Mouse (Mus musculus): ENCODE data around the gene Baiap2. TPM values are rescaled to one million over a fixed set of nuclear protein-coding genes. Genes with fewer than 3 reads are reported as not detected.

Baiap2 gene
- polyA plus RNA-seq, 1 experiment from 2014 or later: 9.8 TPM

- Histone ChIP-seq H3K27ac (ENCODE audit: low read depth, low read length) (no peak overlapping the region), H3K4me3 (ENCODE audit: low read depth, low read length) (no peak overlapping the region), H3K36me3 (ENCODE audit: control insufficient read depth, insufficient read depth, low read length) (no peaks in the 10 kb centered on the region), H3K9me3 (ENCODE audit: control insufficient read depth, low read length) (no peaks in the 10 kb centered on the region), H3K9ac (ENCODE audit: low read length) (no peak overlapping the region), H3K4me2 (no peak overlapping the region), H3K27me3 (ENCODE audit: control insufficient read depth, insufficient read depth, low read length) (peaks cover 18% of the 10 kb centered on the region; the same call in 1 of the 2 replicates), H3K4me1 (ENCODE audit: control insufficient read depth, insufficient read depth, low read length) (peaks cover 14% of the 10 kb centered on the region)
- 80% methylated on average over 9 of the region's 9 CpGs for WGBS
- no peak for ATAC-seq (ENCODE audit: low FRiP score)
- DNase-seq (ENCODE audit: low spot score, missing footprints): no peak
These were observed 109.7 kb downstream of the Baiap2 start for GRCm38 (mm10) chr11:120052274-120052673.

- H3K36me3 ChIP-seq (ENCODE audit: control insufficient read depth, insufficient read depth, low read length): no peaks in the 10 kb centered on the region
- no peaks in the 10 kb centered on the region for H3K4me1 ChIP-seq (ENCODE audit: control insufficient read depth, insufficient read depth, low read length)
- ATAC-seq (ENCODE audit: low FRiP score) (no peak), DNase-seq (ENCODE audit: low spot score, missing footprints) (no peak)
- 90% methylated on average over 4 of the region's 4 CpGs for WGBS
- peaks cover 3% of the 10 kb centered on the region; the same call in 1 of the 2 replicates for H3K27me3 ChIP-seq (ENCODE audit: control insufficient read depth, insufficient read depth, low read length)
- H3K4me2 ChIP-seq: no peak overlapping the region
- no peak overlapping the region for H3K4me3 ChIP-seq (ENCODE audit: low read depth, low read length)
- no peaks in the 10 kb centered on the region for H3K9me3 ChIP-seq (ENCODE audit: control insufficient read depth, low read length)
- no peak overlapping the region for H3K27ac ChIP-seq (ENCODE audit: low read depth, low read length)
- H3K9ac ChIP-seq (ENCODE audit: low read length): no peak overlapping the region
These were observed 111.3 kb downstream of the Baiap2 start for GRCm38 (mm10) chr11:120053846-120054245.

DNA sequence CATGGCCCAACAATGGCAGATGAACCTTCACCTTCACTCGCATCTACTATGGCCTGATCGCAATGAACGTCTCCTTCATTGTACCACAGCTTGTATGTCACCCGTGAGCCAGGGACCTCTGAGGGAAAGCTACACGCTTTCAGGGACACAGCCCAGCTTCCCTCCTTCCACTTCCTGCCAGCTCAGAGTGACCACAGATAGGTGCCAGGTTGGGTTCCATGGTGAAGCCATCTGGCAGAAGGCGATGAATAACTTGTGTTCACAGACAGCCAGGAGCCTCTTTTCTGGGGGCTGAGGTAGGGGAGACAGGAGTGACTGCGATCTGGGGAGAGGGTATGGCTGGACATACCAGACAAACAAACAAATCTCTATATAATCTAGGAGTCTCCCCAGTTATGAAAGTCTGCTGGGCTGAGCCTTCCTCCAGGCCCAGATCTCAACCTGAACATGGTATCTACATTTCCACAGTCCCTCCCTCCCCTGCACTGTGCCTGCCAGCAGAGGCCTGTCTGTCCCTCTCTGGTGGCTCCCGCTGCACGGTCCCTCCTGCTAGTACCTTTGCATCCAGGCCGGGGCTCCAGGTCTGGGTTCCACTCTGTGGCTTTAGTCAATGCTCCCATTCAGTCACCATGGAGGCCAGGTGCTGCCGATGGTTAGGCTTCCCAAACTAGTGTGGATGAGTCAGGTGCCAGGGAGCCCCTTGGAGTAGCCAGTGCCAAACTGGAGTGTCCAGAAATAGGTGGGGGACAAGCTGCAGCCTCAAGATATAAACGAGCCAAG, 113.6 kb downstream of the Baiap2 start:
- ATAC-seq (ENCODE audit: low FRiP score) (no peak), DNase-seq (ENCODE audit: low spot score, missing footprints) (peak; percentile 82)
- no peak overlapping the region for H3K4me2 ChIP-seq
- no peaks in the 10 kb centered on the region for H3K9me3 ChIP-seq (ENCODE audit: control insufficient read depth, low read length)
- H3K27me3 ChIP-seq (ENCODE audit: control insufficient read depth, insufficient read depth, low read length): no peaks in the 10 kb centered on the region
- H3K9ac ChIP-seq (ENCODE audit: low read length): no peak overlapping the region
- 83% methylated on average over 12 of the region's 12 CpGs for WGBS
- H3K27ac ChIP-seq (ENCODE audit: low read depth, low read length): no peak overlapping the region
- H3K4me1 ChIP-seq (ENCODE audit: control insufficient read depth, insufficient read depth, low read length): no peaks in the 10 kb centered on the region
- no peak overlapping the region for H3K4me3 ChIP-seq (ENCODE audit: low read depth, low read length)
- no peaks in the 10 kb centered on the region for H3K36me3 ChIP-seq (ENCODE audit: control insufficient read depth, insufficient read depth, low read length)

MicroRNAs encoded within 50 kb of the gene (microRNA counts, 519-probe panel; counts per million panel counts)
- microRNA mmu-miR-338-3p: not detected
- microRNA mmu-miR-338-5p: not detected

Small RNA genes within 50 kb of the gene (microRNA-seq; reads per million reads assigned to microRNA genes)
- gene Mir3065 (not detected), gene Mir338 (not detected)

Other genes with a start within 250 kb of the Baiap2 start
- 85.4 and 91.8 TPM in 2 replicates for gene Chmp6, start 29.3 kb upstream of the Baiap2 start, polyA plus RNA-seq (2014; fragmentation: Nextera tagmentation; extraction: Ambion mirVana)
- 1.3 TPM in 2 replicates for gene Aatk, start 104.4 kb downstream of the Baiap2 start, polyA plus RNA-seq (2014; fragmentation: Nextera tagmentation; extraction: Ambion mirVana)
- gene Cep131, start 144.1 kb downstream of the Baiap2 start, polyA plus RNA-seq (2014; fragmentation: Nextera tagmentation; extraction: Ambion mirVana): 24.9 and 28.9 TPM in 2 replicates
- gene Tepsin, start 156.0 kb downstream of the Baiap2 start, polyA plus RNA-seq (2014; fragmentation: Nextera tagmentation; extraction: Ambion mirVana): 12.3 and 14.2 TPM in 2 replicates
- gene Ndufaf8, start 156.2 kb downstream of the Baiap2 start, polyA plus RNA-seq (2014; fragmentation: Nextera tagmentation; extraction: Ambion mirVana): 58.4 and 61.3 TPM in 2 replicates
- 46.3 and 53.3 TPM in 2 replicates for gene Slc38a10, start 208.6 kb downstream of the Baiap2 start, polyA plus RNA-seq (2014; fragmentation: Nextera tagmentation; extraction: Ambion mirVana)